Mouse (Mus musculus): Measurements from ENCODE around the gene Mis18a.

- TF ChIP-seq CTCF (IDR thresholded peaks at IDR 0.05; ENCODE audit: low read depth) (no peak), EP300 (IDR thresholded peaks at IDR 0.05; ENCODE audit: low read depth) (no peak)
Observed at GRCm38 (mm10) chr16:90709711-90710289, 17.4 kb downstream of the Mis18a start.
